Mouse (Mus musculus) kidney, adult 2 months (tissue): ENCODE measurements around the gene Olfr49.

ENCODE experiments used
- CTCF ChIP-seq: fragments of 200-500 bp; conservative IDR thresholded peaks from 2 replicates; pipeline ENCODE4 v1.5.1; 2011; ENCODE audit warnings: low read depth, mild to moderate bottlenecking, control low read depth, low read length, moderate library complexity, mixed read lengths; ENCODE audit not compliant: insufficient read depth, insufficient read length
- POLR2A ChIP-seq: fragments of 200-500 bp; IDR thresholded peaks from one replicate; pipeline ENCODE4 v1.6.1; 2011; ENCODE audit warnings: low read depth, low read length, control low read depth

- TF ChIP-seq POLR2A = no peak
- no peak for TF ChIP-seq CTCF
Observed at GRCm38 (mm10) chr14:54258131-54258670, 26.5 kb downstream of the Olfr49 start.
